Mouse (Mus musculus) cortical plate, adult 2 months (tissue): ENCODE data around the gene Wwp2.

Experiments used
- CTCF ChIP-seq: fragments of 200-500 bp; IDR thresholded peaks from 2 replicates; pipeline ENCODE4 v1.5.1; 2011; ENCODE audit warnings: mild to moderate bottlenecking, control low read depth, low read length; ENCODE audit not compliant: insufficient read depth; ENCODE audit errors: extremely low read depth
- POLR2A ChIP-seq: fragments of 200-500 bp; IDR thresholded peaks from 2 replicates; pipeline ENCODE4 v1.6.1; 2011; ENCODE audit warnings: mild to moderate bottlenecking, low read length, control low read depth; ENCODE audit not compliant: insufficient read depth; ENCODE audit errors: extremely low read depth

- TF ChIP-seq CTCF, result no peak
- TF ChIP-seq POLR2A, result no peak
Measured at GRCm38 (mm10) chr8:107451414-107452066, 15.4 kb downstream of the Wwp2 start.
